8 mouse cellular contexts compared by ENCODE assay signal in genomic region chr7:80140815-80141214, GRCm38 (mm10). TPM values are rescaled to one million over a fixed set of nuclear protein-coding genes. Genes with fewer than 3 reads are reported as not detected.
DNase-seq lines count a peak whose midpoint lies in the region.

No protein-coding gene starts in this region.

- peak; percentile 62 to 65 for DNase-seq in urinary bladder, adult 18-20 months (ENCODE audit: low spot score in 2 of 2)
- DNase-seq in urinary bladder, postnatal 10 days (ENCODE audit: low spot score): no peak
- DNase-seq in embryo, embryonic 11 days: peak; percentile 84
- peak; percentile 40 to 73 for DNase-seq in gastrocnemius, postnatal 4 days (ENCODE audit: low spot score in 2 of 2)
- peak; percentile 79 for DNase-seq in kidney, adult 18-20 months
- peak; percentile 80 for DNase-seq in liver
- DNase-seq in natural killer cell, adult 2 months (ENCODE audit: low spot score in 2 of 2): peak; percentile 47 to 77
- peak; percentile 86 for DNase-seq in splenic B cell, adult 2 months (ENCODE audit: low read depth, low spot score)

- no peaks in the 10 kb centered on the region for H3K27me3 ChIP-seq in splenic B cell, adult 2 months (ENCODE audit: control insufficient read depth, insufficient read depth, low read length, poor library complexity, severe bottlenecking)

- no peaks in the 10 kb centered on the region for H3K36me3 ChIP-seq in splenic B cell, adult 2 months (ENCODE audit: control insufficient read depth, insufficient read depth, low read length, poor library complexity, severe bottlenecking)

RNA-seq across cellular contexts. Expression of gene Idh2, which starts 25.6 kb away (rescaled TPM):
- 100 to 1,000 TPM; 433 to 473 TPM for total RNA-seq in gastrocnemius, postnatal 4 days (2021)

RNA-seq across cellular contexts. Expression of gene Sema4b, which starts 45.8 kb away (rescaled TPM):
- total RNA-seq in gastrocnemius, postnatal 4 days (2021): 1 to 10 TPM; 5.4 to 5.6 TPM
